Mouse (Mus musculus): ENCODE results near the gene Arhgef3.

DNA sequence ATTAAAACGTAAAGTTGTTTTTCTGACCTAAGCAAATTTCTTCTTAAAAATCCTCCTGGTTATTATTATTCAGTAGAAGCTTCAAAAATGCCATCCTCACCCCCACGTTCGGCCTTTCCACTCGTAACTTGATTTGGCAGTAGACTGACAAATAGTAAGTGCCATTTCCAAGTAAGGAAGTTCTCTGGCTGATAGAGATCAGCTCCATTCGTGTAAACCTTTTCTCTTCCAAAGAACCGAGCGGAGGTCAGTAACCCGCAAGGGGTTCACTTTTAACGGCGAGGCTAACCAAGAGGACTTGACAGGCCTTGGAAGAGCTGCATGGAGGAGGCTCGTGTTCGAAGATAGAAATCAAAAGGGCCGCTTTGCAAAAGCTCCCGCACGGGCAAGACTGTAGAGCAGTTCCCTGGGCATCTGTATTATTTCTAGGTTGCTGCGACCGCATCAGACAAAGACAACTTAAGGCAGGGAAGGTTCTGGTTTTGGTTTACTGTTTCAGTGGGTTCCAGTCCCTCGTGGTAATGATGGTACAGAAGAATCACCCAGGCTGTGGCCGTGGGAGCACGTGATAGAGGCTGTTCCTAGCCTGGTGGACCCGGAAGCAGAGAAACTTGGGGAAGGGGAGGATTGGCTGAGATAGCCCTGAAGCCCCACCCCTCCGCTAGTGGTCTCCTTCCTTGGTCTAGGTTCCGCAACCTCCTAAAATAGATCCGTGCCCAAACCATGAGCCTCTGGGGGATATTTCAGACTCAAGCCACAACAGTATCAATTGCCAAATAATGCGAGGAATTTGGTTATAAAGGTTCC is 117.5 kb downstream of the Arhgef3 start:
- TF ChIP-seq MAFK (IDR thresholded peaks at IDR 0.05; ENCODE audit: insufficient read depth, low read depth, low read length) (no peak), ZC3H11A (IDR thresholded peaks at IDR 0.05; ENCODE audit: borderline replicate concordance, low read depth, low read length) (no peak), CHD2 (IDR thresholded peaks at IDR 0.05; ENCODE audit: low read depth, low read length) (no peak)

Measured in ES-E14 (cell line).